Mouse (Mus musculus) gastrocnemius, adult 18-20 months (tissue): Measurements from ENCODE around the gene Mslnl. TPM values are rescaled to one million over a fixed set of nuclear protein-coding genes. Genes with fewer than 3 reads are reported as not detected.

ENCODE experiments used
- DNase-seq: peaks from one replicate; pipeline ENCODE4 v3.0.0; 2021; ENCODE audit warnings: low spot score
- total RNA-seq, 2 experiments: library from RNA; stranded (reverse); gene quantifications; 2 replicates each; pipeline ENCODE4 v1.2.3; 2021

The Mslnl gene
- total RNA-seq, 2 experiments from 2014 or later: not detected

- DNase-seq: no peak
Observed at GRCm38 (mm10) chr17:25743831-25744230, 8.0 kb downstream of the Mslnl start.

GRCm38 (mm10) chr17:25744311-25744710 lies 8.5 kb downstream of the Mslnl start:
- DNase-seq: no peak

GRCm38 (mm10) chr17:25748238-25748637 lies 12.4 kb downstream of the Mslnl start:
- DNase-seq: no peak

GRCm38 (mm10) chr17:25749314-25749713 lies 13.5 kb downstream of the Mslnl start:
- no peak for DNase-seq

- DNase-seq: no peak
Observed at GRCm38 (mm10) chr17:25751446-25751845, 15.6 kb downstream of the Mslnl start.

- DNase-seq: no peak
Observed at GRCm38 (mm10) chr17:25754241-25754640, 18.4 kb downstream of the Mslnl start, which contains the start of gene Msln. Gene Msln, minus strand, starts transcription at chr17:25754378.

GRCm38 (mm10) chr17:25755086-25755485 lies 19.2 kb downstream of the Mslnl start:
- DNase-seq: no peak

GRCm38 (mm10) chr17:25755627-25756377 lies 20.0 kb downstream of the Mslnl start:
- DNase-seq: no peak

GRCm38 (mm10) chr17:25756378-25757242 lies 20.8 kb downstream of the Mslnl start:
- DNase-seq: no peak

GRCm38 (mm10) chr17:25757691-25758090 lies 21.8 kb downstream of the Mslnl start:
- no peak for DNase-seq

GRCm38 (mm10) chr17:25760148-25760547 lies 24.3 kb downstream of the Mslnl start:
- DNase-seq: no peak

GRCm38 (mm10) chr17:25761561-25761970 lies 25.7 kb downstream of the Mslnl start:
- no peak for DNase-seq

GRCm38 (mm10) chr17:25762591-25762990 lies 26.7 kb downstream of the Mslnl start:
- no peak for DNase-seq

GRCm38 (mm10) chr17:25765886-25766285 lies 30.0 kb downstream of the Mslnl start:
- no peak for DNase-seq

- DNase-seq: no peak
Observed at GRCm38 (mm10) chr17:25769331-25769730, 33.5 kb downstream of the Mslnl start.

- peak; percentile 98 for DNase-seq
Observed at GRCm38 (mm10) chr17:25773549-25774120, 37.8 kb downstream of the Mslnl start, which contains the start of gene Narfl. Gene Narfl, plus strand, starts transcription at chr17:25773776.

GRCm38 (mm10) chr17:25775318-25776062 lies 39.6 kb downstream of the Mslnl start:
- no peak for DNase-seq

GRCm38 (mm10) chr17:25777948-25778347 lies 42.1 kb downstream of the Mslnl start:
- no peak for DNase-seq

GRCm38 (mm10) chr17:25781339-25781738 lies 45.5 kb downstream of the Mslnl start:
- no peak for DNase-seq

- no peak for DNase-seq
Observed at GRCm38 (mm10) chr17:25783086-25783485, 47.2 kb downstream of the Mslnl start.

- DNase-seq: no peak
Observed at GRCm38 (mm10) chr17:25783861-25784574, 48.2 kb downstream of the Mslnl start.
